Mouse (Mus musculus): Measurements from ENCODE around the gene Gm5134. TPM values are rescaled to one million over a fixed set of nuclear protein-coding genes. Genes with fewer than 3 reads are reported as not detected.
"Not testable (repeated sequence)": the region's sequence is repeated elsewhere in the genome, so short reads cannot be mapped to it uniquely, and the experiment has no call there.

Gene Gm5134
- total RNA-seq, 2 experiments from 2014 or later, result 0.11 to 0.47 TPM

DNA sequence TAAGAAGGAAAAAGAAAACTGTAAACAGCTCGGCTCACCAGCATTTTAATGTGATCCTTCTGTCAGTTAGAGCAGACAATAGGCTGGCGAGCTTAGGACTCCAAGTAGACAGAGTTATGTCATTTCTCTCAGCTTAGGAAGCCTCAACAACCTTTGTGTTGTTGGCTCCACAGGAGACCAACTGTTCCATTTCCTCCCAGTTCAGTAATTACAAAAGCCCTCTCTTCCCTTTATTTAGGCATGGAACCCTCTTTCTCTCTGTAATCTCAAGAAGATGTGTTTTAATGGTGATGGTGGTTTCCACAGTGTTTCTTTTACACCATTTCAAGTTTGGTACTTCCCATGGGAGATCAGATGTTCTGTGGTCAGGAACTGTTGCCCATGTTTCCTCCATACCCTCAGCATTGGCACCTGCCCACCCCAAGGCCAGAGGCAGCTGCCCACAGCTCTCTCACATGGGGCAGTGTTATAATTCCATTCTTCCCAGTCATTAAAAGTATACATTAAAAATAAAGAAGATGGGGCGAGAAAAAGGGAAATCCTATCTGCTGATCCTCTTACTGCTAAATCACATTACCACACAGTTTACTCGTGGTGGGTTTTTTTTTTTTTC, 36.2 kb downstream of the Gm5134 start:
- ATAC-seq (ENCODE audit: poor library complexity, severe bottlenecking), result no peak

DNA sequence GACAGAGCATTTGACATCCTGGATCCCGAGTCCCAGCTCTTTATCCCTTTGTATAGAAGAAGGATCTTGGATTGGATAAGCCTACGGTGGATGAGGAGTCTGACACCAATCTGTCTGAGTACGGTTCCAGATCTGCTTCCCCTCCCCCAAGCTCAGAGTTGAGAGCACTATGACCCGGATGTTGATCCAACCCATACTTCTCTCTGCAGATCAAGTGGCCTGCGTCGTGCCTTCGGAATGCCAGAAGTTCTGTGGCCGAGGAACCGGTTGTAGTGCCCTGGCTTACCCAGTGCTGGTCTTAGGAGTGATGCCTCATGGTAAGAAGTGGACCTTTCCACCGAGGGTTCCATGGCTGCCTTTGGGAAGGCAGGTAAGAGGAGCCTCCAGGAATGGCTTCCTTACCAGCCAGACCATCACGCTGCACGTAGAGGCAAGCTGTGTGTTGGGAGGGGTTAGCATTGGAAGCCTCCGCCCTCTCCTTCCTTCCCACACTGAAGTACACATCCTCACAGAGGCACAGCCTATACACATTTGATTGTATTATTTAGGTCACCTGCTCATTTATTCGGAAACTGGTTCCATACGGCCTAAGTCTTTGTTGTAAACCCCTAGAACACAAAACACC, 39.4 kb downstream of the Gm5134 start:
- ATAC-seq (ENCODE audit: poor library complexity, severe bottlenecking), result no peak

DNA sequence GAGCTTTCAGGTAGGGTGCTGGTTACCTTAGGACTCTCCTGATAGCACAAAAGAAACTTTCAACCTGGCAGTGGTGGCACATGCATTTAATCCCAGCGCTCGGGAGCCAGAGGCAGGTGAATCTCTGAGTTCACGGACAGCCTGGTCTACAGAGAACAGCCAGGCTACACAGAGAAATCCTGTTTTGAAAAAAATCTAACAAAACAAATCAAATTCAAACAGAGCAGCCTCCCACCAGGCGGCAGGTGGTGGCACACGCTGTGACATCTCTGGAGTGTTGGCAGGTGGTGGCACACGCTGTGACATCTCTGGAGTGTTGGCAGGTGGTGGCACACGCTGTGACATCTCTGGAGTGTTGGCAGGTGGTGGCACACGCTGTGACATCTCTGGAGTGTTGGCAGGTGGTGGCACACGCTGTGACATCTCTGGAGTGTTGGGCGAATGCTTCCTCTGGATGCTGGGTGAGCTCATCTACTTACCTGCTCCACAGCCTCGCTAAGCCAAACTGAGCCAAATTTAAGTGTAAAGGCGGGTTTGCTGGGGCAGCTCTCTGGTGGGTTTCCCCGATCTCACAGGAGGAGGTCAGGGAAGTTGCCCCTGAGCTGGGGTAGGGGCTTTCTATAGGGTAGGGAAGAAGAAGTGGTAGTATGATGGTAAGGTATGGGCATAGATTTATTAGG, 40.4 kb downstream of the Gm5134 start:
- not testable (repeated sequence) for ATAC-seq (ENCODE audit: poor library complexity, severe bottlenecking)

DNA sequence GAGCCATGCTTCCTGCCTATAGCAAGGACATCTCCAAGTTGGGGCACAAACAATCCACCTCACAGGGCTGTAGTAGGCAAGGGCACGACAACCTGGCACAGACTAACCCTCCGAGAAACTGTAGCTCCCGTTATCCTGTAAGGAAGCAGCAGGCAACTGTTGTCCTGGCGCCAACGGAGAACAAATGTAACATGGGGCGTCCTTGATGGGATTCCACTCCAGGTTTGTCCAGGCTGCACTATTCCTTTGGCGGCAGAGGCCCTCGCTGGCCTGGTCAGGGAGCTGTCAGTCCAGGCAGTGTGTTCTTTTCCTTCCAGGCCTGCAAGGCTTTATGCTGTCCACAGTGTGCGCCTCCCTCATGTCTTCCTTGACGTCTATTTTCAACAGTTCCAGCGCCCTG, 41.1 kb downstream of the Gm5134 start:
- ATAC-seq (ENCODE audit: poor library complexity, severe bottlenecking), result no peak

DNA sequence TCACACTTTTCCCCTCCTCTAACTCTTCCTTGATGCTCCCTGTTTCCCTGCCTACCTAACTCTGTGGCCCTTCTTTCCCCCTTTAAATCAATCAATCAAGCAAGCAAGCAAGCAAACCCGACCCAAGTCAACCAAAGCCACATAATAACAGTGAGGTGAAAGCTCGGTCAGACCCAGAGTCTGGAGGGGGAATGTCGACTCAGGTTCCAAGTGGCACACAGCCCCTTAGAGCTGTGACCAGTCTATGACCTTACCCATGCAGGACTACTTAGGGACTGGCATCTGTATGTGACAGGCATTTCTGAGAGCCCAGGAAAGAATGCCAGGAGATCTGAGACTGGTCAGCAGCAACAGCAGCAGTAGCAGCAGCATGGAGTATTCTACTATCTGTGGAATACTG, 42.0 kb downstream of the Gm5134 start:
- ATAC-seq (ENCODE audit: poor library complexity, severe bottlenecking), result no peak

DNA sequence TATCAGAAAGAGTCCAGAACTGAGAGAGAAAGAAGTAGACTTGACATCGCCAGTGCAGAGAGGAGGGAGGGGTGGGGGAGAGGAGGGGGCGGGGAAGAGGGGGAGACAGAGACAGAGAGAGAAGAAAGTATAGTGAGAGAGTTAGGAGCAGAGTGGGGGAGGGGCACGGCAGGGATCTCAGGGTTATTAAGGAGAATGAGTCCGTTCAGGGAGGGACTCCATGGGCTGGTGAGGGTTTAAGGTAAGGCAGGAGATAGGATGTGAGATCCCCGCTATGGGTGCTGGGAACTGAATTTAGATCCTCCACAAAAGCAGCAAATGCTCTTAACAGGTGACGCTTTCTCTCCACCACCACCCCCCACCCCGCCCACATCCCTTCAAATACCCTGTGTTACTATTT, 46.8 kb downstream of the Gm5134 start:
- no peak for ATAC-seq (ENCODE audit: poor library complexity, severe bottlenecking)

DNA sequence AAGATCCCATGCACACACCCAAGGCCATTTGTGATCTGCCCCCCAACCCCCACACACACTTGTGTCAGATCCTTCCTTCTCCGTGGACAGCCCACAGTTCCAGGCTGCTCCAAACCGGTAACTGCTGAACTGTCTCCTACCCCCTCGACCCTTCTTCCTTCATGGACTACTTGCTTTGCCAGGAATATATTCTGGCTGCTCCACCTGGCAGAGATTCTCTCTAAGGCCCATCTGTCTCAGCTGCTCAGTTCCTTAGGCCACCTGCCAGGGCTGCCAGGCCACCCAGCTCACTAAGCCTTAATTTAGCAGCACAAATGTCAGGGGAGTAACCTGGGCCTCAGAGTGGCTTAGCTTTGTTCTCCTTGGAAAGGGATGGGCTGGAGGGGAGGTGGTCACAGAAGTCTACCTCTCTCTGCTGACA, 47.8 kb downstream of the Gm5134 start:
- no peak for ATAC-seq (ENCODE audit: poor library complexity, severe bottlenecking)

DNA sequence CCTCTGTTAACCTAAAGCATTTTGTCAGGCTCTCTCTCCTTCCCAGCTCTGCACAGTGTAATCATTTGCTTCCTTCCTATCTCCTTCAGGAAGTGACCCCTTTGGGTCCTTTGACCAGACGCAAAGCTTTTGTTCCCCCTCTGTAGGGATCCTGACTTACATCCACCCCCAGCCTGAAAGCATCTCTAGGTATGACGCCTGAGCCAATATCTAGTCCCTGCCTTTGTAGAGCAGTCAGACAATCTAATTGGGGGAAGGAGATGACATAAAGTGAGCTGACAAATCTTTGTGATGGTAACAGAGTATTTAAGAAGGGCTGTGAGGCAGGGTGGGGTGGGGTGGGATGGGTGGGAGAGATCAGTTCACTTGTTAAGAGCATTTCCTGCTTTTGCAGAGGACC, 48.3 kb downstream of the Gm5134 start:
- no peak for ATAC-seq (ENCODE audit: poor library complexity, severe bottlenecking)

DNA sequence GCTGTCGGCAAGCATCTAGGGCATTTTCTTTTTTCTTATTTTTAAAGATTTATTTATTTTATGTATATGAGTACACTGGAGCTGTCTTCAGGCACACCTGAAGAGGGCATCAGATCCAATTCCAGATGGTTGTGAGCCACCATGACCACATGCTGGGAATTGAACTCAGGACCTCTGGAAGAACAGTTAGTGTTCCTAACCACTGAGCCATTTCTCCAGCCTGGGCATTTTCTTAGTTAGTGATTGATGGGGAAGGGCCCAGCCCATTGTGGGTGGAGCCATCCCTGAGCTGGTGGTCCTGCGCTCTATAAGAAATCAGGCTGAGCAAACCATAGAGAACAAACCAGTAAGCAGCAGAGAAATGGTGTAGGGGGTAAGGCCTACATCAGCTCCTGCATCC, 48.9 kb downstream of the Gm5134 start:
- no peak for ATAC-seq (ENCODE audit: poor library complexity, severe bottlenecking)

DNA sequence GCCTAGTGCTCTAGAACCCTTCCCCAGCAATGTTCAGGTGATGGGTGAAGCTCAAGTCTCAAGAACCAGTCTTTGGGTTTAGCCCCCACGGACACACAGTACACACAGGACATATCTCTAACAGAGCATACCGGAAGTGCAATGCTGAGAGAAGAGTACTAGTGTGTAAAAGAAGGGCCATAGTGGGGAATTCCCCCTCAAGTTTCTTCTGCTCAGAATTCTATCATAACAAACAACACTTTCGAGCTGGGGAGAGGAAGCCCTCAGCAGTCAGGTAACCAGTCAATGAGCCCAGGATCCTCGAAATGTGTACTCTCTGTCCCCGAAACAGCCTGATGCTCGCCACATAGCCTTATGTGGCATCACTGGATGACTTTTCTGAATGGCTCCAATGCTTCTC, 52.1 kb downstream of the Gm5134 start:
- ATAC-seq (ENCODE audit: poor library complexity, severe bottlenecking), result no peak

DNA sequence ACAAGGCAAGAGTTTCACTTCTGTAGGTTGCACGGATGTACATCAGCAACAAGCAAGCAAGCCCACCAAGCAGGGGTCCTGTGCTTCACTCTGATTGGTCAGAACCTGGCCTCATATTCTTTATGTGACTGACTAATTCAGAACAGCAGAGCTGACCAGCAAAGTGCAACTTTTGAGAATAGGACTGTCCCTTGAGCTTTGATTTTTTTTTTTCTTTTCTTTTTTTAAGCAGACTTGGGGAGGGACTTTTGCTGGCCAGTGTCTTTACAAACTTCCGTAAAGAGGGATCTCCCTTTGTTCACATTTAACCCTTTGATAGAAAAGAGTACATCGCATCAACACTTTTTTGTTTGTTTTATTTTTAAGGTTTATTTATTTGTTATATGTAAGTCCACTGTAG, 55.5 kb downstream of the Gm5134 start:
- no peak for ATAC-seq (ENCODE audit: poor library complexity, severe bottlenecking)

DNA sequence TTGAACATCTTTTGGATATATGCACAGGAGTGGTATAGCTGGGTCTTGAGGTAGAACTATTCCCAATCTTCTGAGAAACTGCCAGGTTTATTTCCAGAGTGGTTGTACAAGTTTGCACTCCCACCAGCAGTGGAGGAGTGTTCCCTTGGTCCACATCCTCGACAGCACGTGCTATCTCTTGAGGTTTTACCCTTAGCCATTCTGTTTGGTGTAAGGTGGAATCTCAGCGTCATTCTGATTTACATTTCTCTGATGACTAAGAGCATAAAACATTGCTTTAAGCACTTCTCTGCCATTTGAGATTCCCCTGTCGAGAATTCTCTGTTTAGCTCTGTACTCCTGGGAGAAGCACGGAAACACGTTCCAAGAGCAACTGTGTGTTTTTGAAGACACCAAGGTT, 58.6 kb downstream of the Gm5134 start:
- ATAC-seq (ENCODE audit: poor library complexity, severe bottlenecking), result no peak

DNA sequence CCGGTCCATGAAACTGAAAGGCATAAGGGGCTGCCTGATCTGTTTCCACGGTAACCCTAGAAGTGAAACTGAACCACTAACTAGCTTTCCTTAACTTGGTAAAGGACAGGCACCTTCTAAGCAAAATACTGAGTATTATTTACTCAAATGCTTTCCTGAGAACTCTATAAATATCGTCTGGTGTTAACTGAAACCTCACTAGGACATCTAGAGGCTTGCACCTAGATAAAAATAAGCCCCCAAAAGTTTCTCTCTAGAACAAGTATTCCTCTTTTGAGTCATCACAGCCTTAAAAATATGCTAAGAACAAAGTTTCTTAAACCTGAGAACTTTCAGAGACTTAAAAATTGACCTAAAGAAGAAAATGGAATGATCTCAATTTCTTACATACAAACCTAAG, 62.6 kb downstream of the Gm5134 start:
- ATAC-seq (ENCODE audit: poor library complexity, severe bottlenecking), result no peak

DNA sequence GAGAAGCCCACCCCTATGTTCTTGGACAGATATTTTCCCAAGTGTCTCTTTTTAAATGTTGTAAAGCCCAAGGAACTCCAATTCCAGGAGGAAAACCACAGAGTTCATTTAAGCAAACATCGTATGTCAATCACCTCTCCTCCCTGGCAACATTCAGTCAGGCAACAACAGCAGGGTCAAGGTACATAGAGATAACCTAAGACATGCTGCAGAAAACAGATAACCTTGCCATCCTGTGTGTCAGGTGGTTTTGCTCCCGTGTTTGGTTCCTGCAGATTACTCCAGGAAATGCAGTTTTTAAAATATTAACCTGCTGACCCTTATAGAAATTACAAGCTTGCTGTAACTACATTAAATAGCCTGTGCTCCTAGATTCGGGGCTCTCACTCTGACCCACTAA, 67.4 kb downstream of the Gm5134 start:
- no peak for ATAC-seq (ENCODE audit: poor library complexity, severe bottlenecking)

DNA sequence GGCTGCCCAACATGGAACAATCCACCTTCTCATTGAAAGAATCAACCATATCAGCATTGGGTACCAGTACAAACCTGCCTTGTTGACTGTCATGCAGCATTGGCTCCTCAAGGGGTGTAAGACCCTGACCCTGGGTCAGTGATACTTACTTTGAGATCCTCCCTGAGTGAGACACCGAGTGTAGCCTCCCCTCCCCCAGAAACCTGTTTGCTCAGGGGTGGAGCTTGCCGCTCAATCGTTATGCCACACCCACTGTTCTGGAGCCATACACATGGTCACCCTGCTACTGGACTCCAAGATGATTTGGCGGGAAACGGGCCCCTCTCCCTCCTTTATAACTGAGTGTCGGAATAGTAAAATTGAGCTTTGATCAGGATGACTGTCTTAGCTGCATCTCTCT, 69.6 kb downstream of the Gm5134 start:
- ATAC-seq (ENCODE audit: poor library complexity, severe bottlenecking), result no peak

DNA sequence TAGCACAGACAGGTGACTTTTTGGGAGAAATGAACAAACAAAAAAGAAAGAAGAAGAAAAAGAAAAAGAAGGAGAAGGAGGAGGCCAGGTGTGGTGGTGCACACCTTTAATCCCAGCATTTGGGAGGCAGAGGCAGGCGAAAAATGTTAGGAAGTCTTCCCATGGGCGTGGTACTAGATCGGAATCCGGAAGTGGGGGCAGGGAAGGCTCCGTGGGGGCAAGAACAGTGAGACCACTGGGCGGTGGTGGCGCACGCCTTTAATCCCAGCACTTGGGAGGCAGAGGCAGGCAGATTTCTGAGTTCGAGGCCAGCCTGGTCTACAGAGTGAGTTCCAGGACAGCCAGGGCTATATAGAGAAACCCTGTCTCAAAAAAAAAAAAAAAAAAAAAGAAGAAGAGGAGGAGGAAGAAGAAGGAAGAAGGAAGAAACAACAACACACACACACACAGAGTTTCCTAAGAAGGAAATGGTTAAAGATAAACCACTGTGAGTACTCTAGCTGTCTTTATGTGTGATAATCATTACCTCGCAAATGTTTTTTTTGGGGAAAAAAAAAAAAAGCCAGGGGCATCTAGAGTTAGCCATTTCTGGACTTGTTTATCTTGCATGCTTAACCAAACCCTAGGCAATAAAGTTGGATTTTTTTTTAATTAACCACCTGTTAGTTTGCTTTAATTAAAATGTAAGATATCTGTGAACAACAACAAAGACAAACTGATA, 71.3 kb downstream of the Gm5134 start:
- no peak for ATAC-seq (ENCODE audit: poor library complexity, severe bottlenecking)

DNA sequence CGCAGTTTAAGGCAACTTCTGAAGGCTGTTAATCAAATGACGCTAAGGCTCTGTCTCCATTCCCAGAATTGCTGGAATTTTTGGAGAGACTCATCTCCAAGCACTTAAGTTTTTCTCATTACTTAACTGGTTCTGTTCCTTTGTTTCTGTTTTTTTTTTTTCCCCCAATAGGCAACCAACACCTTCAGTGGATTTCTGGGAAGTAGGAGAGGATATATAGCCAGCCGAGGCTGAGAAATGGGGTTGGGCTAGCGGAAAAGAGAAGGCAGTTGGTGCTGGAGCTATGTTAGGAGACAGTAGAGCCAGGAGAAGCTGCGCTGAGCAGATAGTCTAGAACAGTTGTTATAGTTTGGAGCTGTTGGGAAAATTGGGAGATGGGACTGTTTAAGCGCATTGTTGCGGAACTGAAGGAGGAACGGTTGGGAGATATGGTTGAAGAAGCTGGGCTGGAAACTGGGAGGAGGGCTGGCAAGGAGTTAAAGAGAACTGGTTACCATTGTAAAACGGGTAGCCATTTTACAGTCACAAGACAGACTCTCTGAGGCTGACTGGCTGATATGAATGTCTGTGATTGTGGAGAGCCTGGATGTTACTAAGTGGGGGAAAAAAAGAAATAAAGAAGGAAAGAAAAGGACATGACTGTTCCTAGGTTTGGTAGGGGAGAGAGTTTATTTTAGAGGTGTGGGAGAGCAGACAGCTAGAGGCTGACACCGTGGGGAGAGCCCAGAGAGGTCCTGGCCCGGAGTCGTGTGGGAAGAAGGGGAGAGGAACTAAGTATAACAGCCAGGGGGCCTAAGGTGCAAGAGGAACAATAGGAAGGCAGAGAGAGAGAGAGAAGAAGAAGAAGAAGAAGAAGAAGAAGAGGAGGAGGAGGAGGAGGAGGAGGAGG, 73.1 kb downstream of the Gm5134 start:
- ATAC-seq (ENCODE audit: poor library complexity, severe bottlenecking), result no peak

DNA sequence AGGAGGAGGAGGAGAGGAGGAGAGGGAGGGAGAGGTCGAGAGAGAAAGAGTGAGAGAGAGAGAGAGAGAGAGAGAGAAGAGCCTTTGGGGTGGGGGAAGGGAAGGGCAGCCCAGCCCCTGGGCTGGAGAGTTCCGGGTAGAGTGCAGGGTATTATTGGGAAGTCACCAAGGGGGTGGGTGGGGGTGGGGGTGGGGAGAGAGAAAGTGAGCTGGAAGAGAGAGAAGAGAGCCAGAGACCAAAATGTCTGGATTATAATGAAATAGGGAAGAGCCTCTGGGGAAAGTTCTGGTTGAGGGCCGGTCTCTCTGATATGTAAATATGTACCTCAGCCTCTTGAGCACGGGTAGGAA, 73.7 kb downstream of the Gm5134 start:
- no peak for ATAC-seq (ENCODE audit: poor library complexity, severe bottlenecking)

DNA sequence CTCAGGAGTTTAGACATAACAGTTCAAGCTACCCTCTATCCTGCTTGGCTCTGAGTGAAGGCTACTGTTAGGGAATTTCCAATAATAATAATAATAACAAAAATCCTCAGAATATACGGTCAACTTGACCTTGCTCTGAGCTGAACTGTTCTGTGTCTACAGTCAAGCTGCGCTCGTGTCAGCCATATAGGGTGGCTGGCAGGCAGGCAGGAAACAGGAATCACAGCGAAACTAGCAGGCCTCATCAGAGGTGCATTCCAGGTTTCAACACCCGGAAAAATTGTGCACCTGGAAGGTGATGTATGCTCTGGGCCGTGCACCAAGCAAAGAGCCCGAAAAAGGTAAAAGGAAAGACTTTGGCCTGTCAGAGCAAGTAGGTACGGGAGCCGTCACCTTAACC, 74.1 kb downstream of the Gm5134 start:
- ATAC-seq (ENCODE audit: poor library complexity, severe bottlenecking), result no peak

DNA sequence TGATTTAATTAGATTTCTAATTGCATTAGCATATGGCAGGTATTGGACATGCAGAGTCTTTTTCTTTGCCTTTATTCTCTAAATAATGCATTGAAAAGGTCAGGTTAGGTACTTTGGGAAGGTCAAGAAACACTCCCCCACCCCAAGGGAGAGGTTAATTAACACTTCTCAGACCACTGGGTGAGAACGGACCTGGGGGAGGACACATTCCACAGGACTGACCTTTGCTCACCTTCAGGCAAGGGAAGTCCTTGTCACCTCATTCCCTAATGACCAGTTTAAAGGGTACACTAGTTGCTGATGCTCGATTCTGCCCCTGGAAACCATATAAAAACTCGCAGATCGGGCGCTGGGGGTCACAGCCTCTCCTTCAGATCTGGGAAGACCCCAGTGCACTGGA, 75.0 kb downstream of the Gm5134 start:
- ATAC-seq (ENCODE audit: poor library complexity, severe bottlenecking), result no peak

DNA sequence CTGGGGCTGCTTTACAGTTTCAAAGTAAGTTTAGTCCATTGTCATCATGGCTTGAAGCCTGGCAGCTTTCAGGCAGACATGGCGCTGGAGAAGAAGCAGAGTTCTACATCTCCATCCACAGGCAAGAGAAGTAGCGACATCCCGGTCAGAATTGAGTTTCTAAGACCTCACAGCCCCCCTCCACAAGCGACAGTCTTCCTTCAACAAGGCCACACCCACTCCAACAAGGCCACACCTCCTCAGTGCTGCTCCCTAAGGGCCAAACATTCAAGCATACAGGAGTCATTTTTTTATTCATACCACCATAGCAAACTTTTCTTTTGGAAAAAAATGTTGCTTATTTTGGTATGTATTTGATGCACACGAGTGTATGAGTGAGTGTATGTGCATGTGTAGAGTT, 76.2 kb downstream of the Gm5134 start:
- ATAC-seq (ENCODE audit: poor library complexity, severe bottlenecking), result no peak
